Mouse (Mus musculus): ENCODE data around the gene Glrx3.

Gene Glrx3

GRCm38 (mm10) chr7:137471431-137472120 lies 34.2 kb downstream of the Glrx3 start:
- DNase-seq (ENCODE audit: extremely low read depth, insufficient read length, low spot score) = no peak

- no peak for DNase-seq (ENCODE audit: extremely low read depth, insufficient read length, low spot score)
These were observed 34.7 kb downstream of the Glrx3 start for GRCm38 (mm10) chr7:137472149-137472548.

- peak; percentile 87 for DNase-seq (ENCODE audit: extremely low read depth, insufficient read length, low spot score)
These were observed 40.7 kb downstream of the Glrx3 start for GRCm38 (mm10) chr7:137477950-137478620.

GRCm38 (mm10) chr7:137478621-137478982 lies 41.2 kb downstream of the Glrx3 start:
- no peak for DNase-seq (ENCODE audit: extremely low read depth, insufficient read length, low spot score)

GRCm38 (mm10) chr7:137480839-137481238 lies 43.4 kb downstream of the Glrx3 start:
- no peak for DNase-seq (ENCODE audit: extremely low read depth, insufficient read length, low spot score)

- no peak for DNase-seq (ENCODE audit: extremely low read depth, insufficient read length, low spot score)
These were observed 46.6 kb downstream of the Glrx3 start for GRCm38 (mm10) chr7:137483987-137484386.

GRCm38 (mm10) chr7:137488391-137488790 lies 51.0 kb downstream of the Glrx3 start:
- DNase-seq (ENCODE audit: extremely low read depth, insufficient read length, low spot score) = peak; percentile 13

- DNase-seq (ENCODE audit: extremely low read depth, insufficient read length, low spot score) = no peak
These were observed 53.3 kb downstream of the Glrx3 start for GRCm38 (mm10) chr7:137490711-137491110.

- DNase-seq (ENCODE audit: extremely low read depth, insufficient read length, low spot score) = no peak
These were observed 55.0 kb downstream of the Glrx3 start for GRCm38 (mm10) chr7:137492307-137492973.

GRCm38 (mm10) chr7:137498736-137499135 lies 61.3 kb downstream of the Glrx3 start:
- no peak for DNase-seq (ENCODE audit: extremely low read depth, insufficient read length, low spot score)

GRCm38 (mm10) chr7:137517588-137517987 lies 80.2 kb downstream of the Glrx3 start:
- no peak for DNase-seq (ENCODE audit: extremely low read depth, insufficient read length, low spot score)

GRCm38 (mm10) chr7:137518028-137518576 lies 80.7 kb downstream of the Glrx3 start:
- no peak for DNase-seq (ENCODE audit: extremely low read depth, insufficient read length, low spot score)

Data from 3134 (cell line).